Mouse (Mus musculus) myocyte (in vitro differentiated cells): ENCODE measurements at regions not wholly inside any gene's neighbourhood (a gene's known extent, or its start where the extent isn't known, plus 50 kb on each side); places are given as distances from the start of the nearest gene placed in this dataset.

Experiments used
- H3K27me3 ChIP-seq: one replicate; pipeline ENCODE4 v1.6.1; 2011; ENCODE audit not compliant: control insufficient read depth, insufficient read depth, insufficient read length
- H3K36me3 ChIP-seq: one replicate; pipeline ENCODE4 v1.6.1; 2011; ENCODE audit not compliant: control insufficient read depth, insufficient read depth
- H3K4me2 ChIP-seq: one replicate; pipeline ENCODE4 v1.6.1; 2011; ENCODE audit warnings: low read depth, control low read depth
- H3K4me3 ChIP-seq: one replicate; pipeline ENCODE4 v1.5.1; 2011; ENCODE audit warnings: mild to moderate bottlenecking, control low read depth, moderate library complexity
- H3K79me2 ChIP-seq: one replicate; pipeline ENCODE4 v1.6.1; 2011; ENCODE audit not compliant: control insufficient read depth, insufficient read depth
- H3ac ChIP-seq: one replicate; pipeline ENCODE4 v1.6.1; 2011; ENCODE audit not compliant: control insufficient read depth, insufficient read length
- CEBPB ChIP-seq: IDR thresholded peaks from 2 replicates; pipeline ENCODE4 v1.6.1; 2011; ENCODE audit warnings: mild to moderate bottlenecking, moderate library complexity; ENCODE audit not compliant: poor library complexity, insufficient read depth, severe bottlenecking
- E2F4 ChIP-seq: IDR thresholded peaks from one replicate; pipeline ENCODE4 v1.6.1; 2011; ENCODE audit warnings: mild to moderate bottlenecking, control low read depth, moderate library complexity; ENCODE audit not compliant: insufficient read depth
- MAX ChIP-seq: IDR thresholded peaks from one replicate; pipeline ENCODE4 v1.6.1; 2011; ENCODE audit warnings: low read depth, mild to moderate bottlenecking, control low read depth
- MYOD1 ChIP-seq, 3 experiments: IDR thresholded peaks; one replicate each; pipeline ENCODE4 v1.6.1; 2011; ENCODE audit warnings: control low read depth in 2 of 3, low read depth in 2 of 3, mild to moderate bottlenecking in 2 of 3, moderate library complexity in 1 of 3; ENCODE audit not compliant: insufficient read length in 2 of 3, control insufficient read depth in 1 of 3
- MYOG ChIP-seq, 3 experiments: IDR thresholded peaks; one replicate each; pipeline ENCODE4 v1.6.1; 2011; ENCODE audit warnings: control low read depth in 2 of 3, low read depth in 2 of 3, mild to moderate bottlenecking in 2 of 3; ENCODE audit not compliant: insufficient read length in 2 of 3, control insufficient read depth in 1 of 3, insufficient read depth in 1 of 3
- POLR2A ChIP-seq: IDR thresholded peaks from one replicate; pipeline ENCODE4 v1.6.1; 2011; ENCODE audit warnings: low read depth, mild to moderate bottlenecking, control low read depth, moderate library complexity; ENCODE audit not compliant: insufficient read length
- POLR2AphosphoS2 ChIP-seq: IDR thresholded peaks from one replicate; pipeline ENCODE4 v1.6.1; 2011; ENCODE audit warnings: low read depth, control low read depth; ENCODE audit not compliant: insufficient read length
- REST ChIP-seq: IDR thresholded peaks from one replicate; pipeline ENCODE4 v1.6.1; 2011; ENCODE audit warnings: mild to moderate bottlenecking, control low read depth, moderate library complexity; ENCODE audit not compliant: insufficient read depth, insufficient read length
- SRF ChIP-seq: IDR thresholded peaks from one replicate; pipeline ENCODE4 v1.6.1; 2011; ENCODE audit warnings: low read depth; ENCODE audit not compliant: control insufficient read depth, insufficient read length
- TCF3 ChIP-seq: IDR thresholded peaks from one replicate; pipeline ENCODE4 v1.6.1; 2011; ENCODE audit warnings: low read depth, control low read depth; ENCODE audit not compliant: insufficient read length

- Histone ChIP-seq H3K36me3 (no peaks in the 10 kb centered on the region), H3K79me2 (no peaks in the 10 kb centered on the region), H3K4me2 (no peak overlapping the region), H3ac (no peak overlapping the region), H3K4me3 (no peak overlapping the region), H3K27me3 (no peaks in the 10 kb centered on the region)
- TF ChIP-seq MYOG (IDR thresholded peaks at IDR 0.05; ENCODE audit: control insufficient read depth in 1 of 3, insufficient read depth in 1 of 3, insufficient read length in 2 of 3, low read depth in 2 of 3) (no peak), CEBPB (no peak), POLR2A (no peak), TCF3 (no peak), REST (no peak), POLR2AphosphoS2 (no peak)
Measured at GRCm38 (mm10) chr16:65715631-65716030, 99.4 kb upstream of the Vgll3 start.

- TF ChIP-seq MYOD1 (IDR thresholded peaks at IDR 0.05; ENCODE audit: control insufficient read depth in 1 of 3, insufficient read length in 2 of 3, low read depth in 2 of 3) (peak in 2 of 3 experiments; percentile 55 to 66), POLR2A (no peak)
- Histone ChIP-seq H3K4me3 (no peak overlapping the region), H3ac (no peak overlapping the region), H3K36me3 (no peaks in the 10 kb centered on the region), H3K4me2 (no peak overlapping the region), H3K79me2 (no peaks in the 10 kb centered on the region), H3K27me3 (no peaks in the 10 kb centered on the region)
Measured at GRCm38 (mm10) chr16:65718791-65719472, 96.1 kb upstream of the Vgll3 start.

GRCm38 (mm10) chr16:65720953-65721352, 94.1 kb upstream of the Vgll3 start:
- Histone ChIP-seq H3K4me2 (no peak overlapping the region), H3K36me3 (no peaks in the 10 kb centered on the region), H3ac (no peak overlapping the region), H3K79me2 (no peaks in the 10 kb centered on the region), H3K27me3 (no peaks in the 10 kb centered on the region), H3K4me3 (no peak overlapping the region)
- TF ChIP-seq REST, result no peak

DNA sequence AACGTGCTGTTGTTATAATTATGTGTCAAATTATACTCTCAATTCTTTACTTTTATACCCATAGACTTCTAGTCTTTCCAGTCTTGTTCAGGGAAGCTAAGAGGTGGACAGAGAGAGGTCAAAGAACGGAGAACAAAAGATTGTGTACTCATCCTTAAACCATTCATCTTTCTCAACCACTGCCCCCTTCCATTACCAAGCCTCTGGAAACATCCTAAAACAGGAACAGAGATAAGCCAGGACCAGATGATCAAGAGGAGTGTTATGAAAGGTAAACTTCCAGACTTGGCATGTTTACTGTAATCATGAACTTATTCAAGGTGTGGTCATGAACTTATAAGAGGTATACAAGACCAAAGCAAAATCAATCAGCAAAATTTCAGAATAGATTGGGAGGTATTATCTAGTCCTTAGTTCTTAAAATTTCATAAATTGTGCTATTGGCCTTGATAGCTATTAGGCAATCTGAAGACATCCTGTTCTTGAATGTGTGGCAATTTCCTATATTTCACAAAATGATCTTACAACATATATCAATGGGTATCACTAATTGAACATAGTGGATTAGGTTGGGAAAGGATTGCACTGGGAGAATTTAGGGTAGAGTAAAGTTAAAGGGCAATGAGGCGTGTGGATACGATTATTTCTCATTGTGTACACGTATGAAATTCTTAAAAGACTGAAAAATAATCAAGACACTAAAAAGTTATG, 89.3 kb upstream of the Vgll3 start:
- H3K27me3 ChIP-seq, result no peaks in the 10 kb centered on the region
- H3K4me2 ChIP-seq, result no peak overlapping the region
- no peak overlapping the region for H3ac ChIP-seq
- no peak overlapping the region for H3K4me3 ChIP-seq
- TF ChIP-seq SRF (no peak), E2F4 (no peak), POLR2A (no peak), TCF3 (no peak), MYOG (IDR thresholded peaks at IDR 0.05; ENCODE audit: control insufficient read depth in 1 of 3, insufficient read depth in 1 of 3, insufficient read length in 2 of 3, low read depth in 2 of 3) (no peak)
- H3K36me3 ChIP-seq, result no peaks in the 10 kb centered on the region
- H3K79me2 ChIP-seq, result no peaks in the 10 kb centered on the region

DNA sequence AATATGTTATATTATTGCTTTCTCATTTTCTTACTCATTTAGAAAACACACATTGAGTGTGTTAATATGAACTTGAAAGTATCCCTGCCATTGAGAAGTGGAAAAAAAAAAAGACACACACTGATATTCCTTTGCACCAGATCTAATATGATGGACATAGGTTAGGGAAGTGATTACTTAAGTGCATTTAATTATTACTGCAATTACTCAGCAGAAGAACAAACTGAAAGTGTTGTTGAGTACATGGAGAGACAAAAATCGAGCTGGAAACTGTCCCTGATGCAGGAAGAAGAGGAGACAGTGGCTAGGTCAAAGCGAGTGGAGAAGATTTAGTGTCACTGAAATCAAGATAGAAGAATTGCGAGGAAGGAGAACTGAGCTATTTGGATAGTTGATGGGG, 88.8 kb upstream of the Vgll3 start:
- H3K4me3 ChIP-seq, result no peak overlapping the region
- H3K4me2 ChIP-seq, result no peak overlapping the region
- no peaks in the 10 kb centered on the region for H3K36me3 ChIP-seq
- TF ChIP-seq E2F4 (no peak), POLR2AphosphoS2 (no peak), TCF3 (no peak), MYOD1 (IDR thresholded peaks at IDR 0.05; ENCODE audit: control insufficient read depth in 1 of 3, insufficient read length in 2 of 3, low read depth in 2 of 3) (no peak)
- no peak overlapping the region for H3ac ChIP-seq
- no peaks in the 10 kb centered on the region for H3K79me2 ChIP-seq
- no peaks in the 10 kb centered on the region for H3K27me3 ChIP-seq

DNA sequence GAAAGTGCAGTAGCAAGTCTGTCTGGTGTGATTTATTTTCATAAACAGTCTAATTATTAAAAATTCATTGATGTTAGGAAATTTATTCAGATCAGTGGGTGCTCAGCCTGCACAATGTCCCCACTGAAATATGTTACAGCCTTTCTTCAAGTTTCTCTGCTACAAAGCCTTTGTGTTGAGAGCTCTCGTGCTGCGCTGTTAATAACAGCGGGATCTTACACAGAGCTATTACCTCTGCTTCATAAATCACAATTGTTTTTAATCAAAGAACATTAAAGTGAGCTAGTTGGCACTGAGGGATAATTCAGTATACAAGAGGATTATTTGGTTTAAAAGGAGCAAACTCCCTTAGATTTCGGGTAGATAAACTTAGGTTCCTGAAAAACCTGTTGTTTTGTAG, 85.7 kb upstream of the Vgll3 start:
- H3K36me3 ChIP-seq, result no peaks in the 10 kb centered on the region
- no peak overlapping the region for H3K4me2 ChIP-seq
- no peak for TF ChIP-seq POLR2A
- TF ChIP-seq MAX, result no peak
- H3K27me3 ChIP-seq, result no peaks in the 10 kb centered on the region
- H3K79me2 ChIP-seq, result no peaks in the 10 kb centered on the region
- no peak overlapping the region for H3K4me3 ChIP-seq
- H3ac ChIP-seq, result no peak overlapping the region
